Mouse (Mus musculus): ENCODE measurements around the gene Otop2.
A peak's percentile ranks its signal among the peaks of the same experiment; 100 is the strongest.

Gene Otop2

GRCm38 (mm10) chr11:115275954-115276353 is 31.0 kb upstream of the Otop2 start:
- DNase-seq (ENCODE audit: low read depth, low spot score): no peak

DNA sequence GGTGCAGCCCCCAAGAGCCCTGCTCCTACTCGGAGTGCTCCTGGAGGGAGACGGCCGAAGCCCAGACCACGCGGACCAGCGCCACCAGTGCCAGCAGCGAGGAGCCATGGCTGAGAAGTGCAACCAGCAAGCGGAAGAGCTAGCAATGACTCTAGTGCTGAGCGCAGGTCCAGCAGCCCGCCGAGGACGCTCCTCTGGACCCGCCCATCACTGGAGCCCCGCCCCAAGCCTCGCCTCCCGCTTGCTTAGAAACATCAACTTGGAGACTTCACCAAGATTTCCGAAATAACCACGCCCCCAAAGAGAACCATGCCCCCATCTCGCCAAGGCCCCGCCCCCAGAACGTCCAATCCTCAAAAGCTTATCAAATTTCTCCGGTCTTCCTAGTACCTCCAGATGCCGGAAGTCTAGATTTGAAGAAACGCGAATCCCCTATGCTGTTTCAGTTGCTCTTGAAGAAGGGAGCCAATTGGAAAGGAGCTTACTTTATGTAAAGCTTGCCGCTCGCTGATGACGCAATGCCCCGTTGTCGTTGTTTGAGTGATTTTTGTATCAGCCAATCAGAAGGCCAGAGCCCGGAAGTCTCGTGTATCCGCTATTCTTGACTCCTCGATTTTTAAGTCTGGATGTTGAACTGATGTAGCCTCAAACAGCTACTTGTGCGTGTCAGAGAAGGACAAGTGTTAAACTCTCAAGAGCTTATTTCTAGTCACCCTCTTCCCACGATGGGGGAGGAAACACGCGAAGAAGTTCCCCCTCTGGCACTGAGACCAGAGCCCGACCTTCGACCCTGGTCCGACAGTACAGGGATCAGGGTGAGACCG is 30.0 kb upstream of the Otop2 start, which contains the start of gene Fdxr:
Fdxr (minus strand) TSS at position 271 of the 824 bp plus-strand sequence.
- peak; percentile 99 for DNase-seq (ENCODE audit: low read depth, low spot score)

- no peak for DNase-seq (ENCODE audit: low read depth, low spot score)
Observed at GRCm38 (mm10) chr11:115277604-115277975, 29.4 kb upstream of the Otop2 start.

GRCm38 (mm10) chr11:115278176-115278575 is 28.8 kb upstream of the Otop2 start:
- DNase-seq (ENCODE audit: low read depth, low spot score): no peak

DNA sequence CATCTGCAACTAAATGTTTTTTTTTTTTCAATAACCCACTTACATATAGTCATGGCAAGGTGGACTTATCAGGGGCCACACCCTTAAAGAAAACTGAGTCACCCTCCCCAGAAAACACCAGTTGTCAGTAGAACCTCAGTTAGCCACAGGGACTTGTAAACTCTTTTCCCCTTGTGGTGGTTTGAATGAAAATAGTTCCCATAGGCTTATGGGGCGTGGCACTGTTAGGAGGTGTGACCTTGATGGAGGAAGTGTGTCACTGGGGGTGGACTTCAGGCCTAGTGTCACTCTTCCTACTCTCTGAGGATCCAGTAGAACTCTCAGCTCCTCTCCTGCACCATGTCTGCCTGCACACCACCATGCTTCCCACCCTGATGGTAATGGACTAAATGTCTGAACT is 27.2 kb upstream of the Otop2 start:
- no peak for DNase-seq (ENCODE audit: low read depth, low spot score)

GRCm38 (mm10) chr11:115282295-115282694 is 24.7 kb upstream of the Otop2 start:
- no peak for DNase-seq (ENCODE audit: low read depth, low spot score)

DNA sequence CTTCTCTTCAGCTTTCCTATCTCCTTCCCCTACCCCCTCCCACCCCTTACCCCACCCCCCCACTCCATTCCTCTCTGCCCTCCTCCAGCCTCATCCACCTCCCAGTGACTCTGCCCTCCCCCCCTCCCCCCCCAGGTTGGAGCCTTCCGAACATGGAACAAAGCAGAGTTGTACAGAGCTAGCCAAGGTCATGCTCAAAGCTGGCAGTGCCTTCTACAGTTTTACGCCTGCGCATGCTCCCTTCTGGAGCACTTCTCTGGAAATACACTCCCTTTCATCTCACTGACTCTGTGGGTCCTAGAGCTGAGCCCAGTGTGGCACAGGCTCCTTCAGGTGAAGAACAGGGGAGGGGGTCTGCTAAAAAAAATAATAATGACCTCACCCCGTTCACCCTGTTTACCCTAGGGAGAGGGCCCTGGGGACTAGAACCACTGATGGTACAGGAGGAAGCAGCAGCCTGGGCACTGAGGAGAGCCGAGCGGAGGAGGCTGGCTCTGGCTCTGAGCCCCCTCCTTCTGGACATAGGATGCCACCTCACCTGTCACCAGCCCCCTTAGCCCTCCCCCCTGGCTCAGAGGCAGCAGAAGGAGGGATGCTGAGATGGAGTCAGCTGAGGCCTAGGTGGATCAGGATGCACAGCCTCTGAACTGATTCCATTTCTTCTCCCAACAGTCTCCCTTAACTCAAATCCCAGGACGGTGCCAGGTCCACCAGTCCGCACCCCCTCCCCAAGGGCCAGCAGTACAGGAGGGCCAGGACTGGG is 24.1 kb upstream of the Otop2 start:
- no peak for DNase-seq (ENCODE audit: low read depth, low spot score)

DNA sequence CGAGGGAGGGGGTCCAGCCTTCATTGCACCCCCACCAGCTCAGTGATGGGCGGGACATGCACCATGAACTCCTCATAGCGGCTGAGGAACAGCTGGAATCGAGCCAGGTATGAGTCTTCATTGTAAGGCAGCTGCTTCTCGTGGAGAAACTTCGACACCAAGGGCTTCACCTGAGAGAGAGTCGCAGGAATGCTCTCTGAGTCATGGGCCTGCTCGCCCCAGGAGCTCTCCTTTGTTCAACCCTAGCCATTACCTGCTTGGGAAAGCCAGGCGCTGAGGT is 23.5 kb upstream of the Otop2 start:
- no peak for DNase-seq (ENCODE audit: low read depth, low spot score)

DNA sequence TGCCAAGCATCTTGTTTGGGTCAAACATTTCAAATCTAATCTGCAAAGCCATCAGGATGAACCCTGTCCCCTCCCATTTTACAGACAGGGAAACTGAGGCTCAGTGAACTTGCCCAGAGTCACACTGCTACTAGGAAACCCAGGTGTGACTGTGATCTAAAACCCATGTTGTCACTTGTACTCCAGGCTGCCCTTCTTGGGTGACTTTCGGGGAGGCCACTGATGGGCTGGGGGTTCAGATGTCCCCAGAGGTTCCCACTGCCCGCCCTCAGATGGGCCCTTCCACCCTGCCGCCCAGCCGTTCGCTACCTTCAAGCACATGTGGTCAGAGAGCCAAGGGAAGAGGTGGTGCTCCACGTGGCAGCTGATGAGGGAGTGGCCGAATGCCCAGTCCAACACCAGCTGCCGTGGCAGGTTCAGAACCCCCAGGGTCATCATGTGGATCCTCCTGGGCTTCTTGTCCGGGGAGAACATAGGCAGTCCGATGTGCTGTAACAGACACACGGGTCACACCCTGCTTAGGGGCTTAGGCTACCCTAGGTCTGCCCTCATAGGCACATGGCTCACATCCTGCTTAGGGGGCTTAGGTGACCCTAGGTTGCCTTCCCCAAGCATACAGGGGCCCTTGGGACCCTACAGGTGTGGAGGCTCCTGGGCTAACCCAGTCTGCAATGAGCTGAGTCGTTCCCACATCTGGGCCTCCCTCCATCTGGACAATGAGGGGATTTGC is 22.9 kb upstream of the Otop2 start:
- no peak for DNase-seq (ENCODE audit: low read depth, low spot score)

DNA sequence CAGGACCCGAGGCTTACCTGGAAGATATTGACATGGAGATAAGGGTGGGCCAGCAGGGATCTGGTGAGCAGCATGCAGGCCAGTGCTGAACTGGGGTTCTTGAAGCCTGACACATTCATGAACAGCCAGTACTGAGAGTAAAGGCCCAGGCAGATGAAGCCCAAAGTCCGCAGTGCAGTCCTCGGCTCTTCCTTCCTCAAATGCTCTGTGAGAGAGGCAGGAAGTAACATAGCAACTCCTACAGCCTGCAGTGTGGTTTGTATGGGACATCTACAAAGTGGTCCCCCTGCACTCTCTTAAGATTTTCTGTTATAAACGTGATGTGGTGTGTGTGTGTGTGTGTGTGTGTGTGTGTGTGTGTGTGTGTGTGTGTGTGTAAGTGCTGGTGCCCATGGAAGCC is 21.7 kb upstream of the Otop2 start:
- DNase-seq (ENCODE audit: low read depth, low spot score): no peak

DNA sequence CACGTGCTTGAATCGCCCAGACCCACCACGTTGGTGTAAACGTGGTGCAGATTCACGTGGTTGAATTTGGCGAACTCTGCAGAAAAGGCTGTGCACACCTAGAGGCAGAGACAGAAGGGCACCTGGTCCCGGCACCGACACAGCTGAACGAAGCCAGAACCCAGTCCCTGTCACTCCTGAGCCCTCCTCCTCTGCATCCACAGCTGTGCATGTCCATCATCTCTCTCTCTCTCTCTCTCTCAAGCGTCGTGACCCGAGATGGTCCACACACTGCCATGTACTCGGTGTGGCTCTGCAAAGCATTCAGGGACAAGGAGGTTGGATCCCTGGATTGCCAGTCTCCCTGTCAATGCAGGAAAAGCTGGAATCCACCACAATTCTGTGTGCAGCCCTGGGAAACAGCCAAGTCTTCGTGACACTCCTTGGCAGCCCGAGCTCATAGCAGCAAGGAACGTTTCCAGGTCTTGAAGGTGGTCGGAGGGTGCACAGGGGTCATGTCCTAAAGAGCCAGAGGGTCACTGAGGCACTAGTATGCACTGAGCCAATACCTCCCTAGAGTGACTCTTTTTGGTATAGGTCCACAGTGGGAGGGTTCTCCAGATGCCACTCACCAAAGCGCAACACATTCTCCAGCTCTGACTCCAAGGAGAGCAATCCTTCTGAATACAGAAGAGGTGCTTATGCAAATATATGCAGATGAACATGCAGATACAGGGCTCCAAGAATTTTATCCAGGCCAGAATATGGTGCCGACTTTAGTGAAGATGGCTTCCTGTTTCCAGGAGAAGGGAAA is 20.6 kb upstream of the Otop2 start:
- no peak for DNase-seq (ENCODE audit: low read depth, low spot score)

DNA sequence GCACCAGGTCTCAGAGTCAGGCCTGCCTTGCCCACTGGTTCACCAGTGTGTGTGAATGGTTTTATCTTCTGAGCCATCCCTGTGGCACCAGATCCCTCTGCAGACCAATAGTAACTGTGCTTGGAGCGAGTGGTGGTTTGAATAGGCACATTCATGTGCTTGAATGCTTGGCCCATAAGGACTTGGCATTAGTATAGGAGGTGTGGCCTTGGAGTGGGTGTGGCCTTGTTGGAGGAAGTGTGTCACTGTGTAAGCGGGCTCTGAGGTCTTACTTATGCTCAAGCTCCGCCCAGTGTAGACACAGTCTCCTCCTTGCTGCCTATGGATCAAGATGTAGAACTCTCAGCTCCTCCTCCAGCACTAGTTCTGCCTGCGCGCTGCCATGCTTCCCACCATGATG is 19.6 kb upstream of the Otop2 start:
- no peak for DNase-seq (ENCODE audit: low read depth, low spot score)

GRCm38 (mm10) chr11:115288305-115288704 is 18.7 kb upstream of the Otop2 start:
- no peak for DNase-seq (ENCODE audit: low read depth, low spot score)

GRCm38 (mm10) chr11:115289885-115290284 is 17.1 kb upstream of the Otop2 start:
- DNase-seq (ENCODE audit: low read depth, low spot score): no peak

GRCm38 (mm10) chr11:115290314-115290713 is 16.6 kb upstream of the Otop2 start:
- DNase-seq (ENCODE audit: low read depth, low spot score): no peak

DNA sequence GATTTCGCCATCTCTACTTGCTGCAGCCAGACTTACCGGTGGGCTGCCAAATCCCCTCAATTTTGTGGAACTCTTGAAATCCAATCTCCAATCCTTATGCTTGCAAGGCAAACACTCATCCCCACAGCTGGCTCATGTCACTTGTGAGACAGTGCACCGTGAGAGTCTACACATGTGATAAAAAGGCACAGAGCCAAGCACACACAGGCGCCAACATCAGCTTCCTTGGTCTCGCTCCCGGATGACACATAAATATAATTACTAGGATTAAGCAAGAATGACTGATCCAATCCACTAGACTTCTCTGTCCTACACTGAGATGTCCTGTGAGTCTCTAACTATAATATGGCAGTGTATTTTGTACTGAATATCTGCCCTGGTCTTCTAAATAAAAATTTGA is 16.0 kb upstream of the Otop2 start:
- DNase-seq (ENCODE audit: low read depth, low spot score): no peak

- DNase-seq (ENCODE audit: low read depth, low spot score): no peak
Observed at GRCm38 (mm10) chr11:115291503-115291902, 15.5 kb upstream of the Otop2 start.

GRCm38 (mm10) chr11:115292631-115293375 is 14.2 kb upstream of the Otop2 start:
- no peak for DNase-seq (ENCODE audit: low read depth, low spot score)

- DNase-seq (ENCODE audit: low read depth, low spot score): no peak
Observed at GRCm38 (mm10) chr11:115295939-115296338, 11.0 kb upstream of the Otop2 start.

DNA sequence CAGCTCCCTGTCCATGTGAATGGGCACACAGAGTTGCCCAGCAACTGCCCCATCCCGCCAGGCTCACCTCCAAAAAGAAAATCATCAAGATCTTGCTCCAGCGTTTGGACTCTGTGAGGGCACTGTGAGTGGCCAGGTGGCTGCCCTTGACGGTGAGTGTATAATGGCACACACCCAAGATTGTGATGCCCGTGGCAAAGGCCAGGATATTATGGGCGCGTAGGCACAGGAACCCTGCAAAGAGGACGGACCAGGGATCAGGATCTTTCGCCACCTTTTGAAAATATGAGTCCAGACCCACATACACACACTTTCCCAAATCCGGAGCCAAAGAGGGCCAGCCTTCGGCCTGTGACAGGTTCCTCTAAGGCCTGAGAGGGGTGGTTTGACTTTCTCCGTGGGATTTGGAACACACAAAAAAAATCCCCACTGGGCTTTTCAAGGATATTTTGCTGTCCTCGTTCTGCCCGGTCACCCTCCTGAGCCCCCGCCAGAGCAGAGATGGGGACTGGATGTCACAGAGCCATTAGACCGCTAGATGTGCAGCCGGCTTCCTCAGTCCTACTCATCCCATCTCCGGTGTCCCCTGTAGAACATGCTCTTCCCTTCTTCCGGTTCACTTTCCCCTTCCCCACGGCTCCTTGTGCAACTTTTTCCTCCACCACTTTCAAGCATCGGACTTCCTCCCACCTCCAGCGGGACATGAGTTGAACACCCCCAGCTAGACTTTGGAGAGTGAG is 10.3 kb upstream of the Otop2 start:
- DNase-seq (ENCODE audit: low read depth, low spot score): no peak
